Mouse (Mus musculus) lung, adult 2 months (tissue): ENCODE data around the gene Tmem54. TPM values are rescaled to one million over a fixed set of nuclear protein-coding genes. Genes with fewer than 3 reads are reported as not detected.

Experiments used
- DNase-seq: peaks from one replicate; pipeline ENCODE4 v3.0.0; 2022
- H3K4me1 ChIP-seq: fragments of 200-500 bp; 2 replicates; pipeline ENCODE4 v1.6.1; 2011; ENCODE audit warnings: low read length; ENCODE audit not compliant: control insufficient read depth, insufficient read depth
- H3K4me3 ChIP-seq: fragments of 200-500 bp; replicated peaks from 2 replicates; pipeline ENCODE3; 2011; ENCODE audit warnings: low read depth, mild to moderate bottlenecking, control low read depth, low read length; ENCODE audit errors: extremely low read depth
- CTCF ChIP-seq: fragments of 200-500 bp; IDR thresholded peaks from 2 replicates; pipeline ENCODE4 v1.5.1; 2011; ENCODE audit warnings: mild to moderate bottlenecking, low read length, control low read depth; ENCODE audit not compliant: insufficient read depth
- POLR2A ChIP-seq: fragments of 200-500 bp; IDR thresholded peaks from 2 replicates; pipeline ENCODE4 v1.6.1; 2011; ENCODE audit warnings: low read depth, mild to moderate bottlenecking, control low read depth, low read length, borderline replicate concordance; ENCODE audit errors: extremely low read depth
- WGBS: fragments of 180-500 bp; shearing (Covaris S2); methylation state at CpG from one replicate; pipeline ENCODE4 v1.1.7; 2018; 5-methylcytosine and 5-hydroxymethylcytosine counted together
- polyA plus RNA-seq: library from polyadenylated mRNA; depleted of rRNA; stranded (reverse); fragments of >200 nt; gene quantifications from 2 replicates; pipeline ENCODE4 v1.2.3, GENCODE M21; 2012; rRNA removed

Tmem54 gene
- polyA plus RNA-seq, 1 experiment, result 39.0 TPM

DNA sequence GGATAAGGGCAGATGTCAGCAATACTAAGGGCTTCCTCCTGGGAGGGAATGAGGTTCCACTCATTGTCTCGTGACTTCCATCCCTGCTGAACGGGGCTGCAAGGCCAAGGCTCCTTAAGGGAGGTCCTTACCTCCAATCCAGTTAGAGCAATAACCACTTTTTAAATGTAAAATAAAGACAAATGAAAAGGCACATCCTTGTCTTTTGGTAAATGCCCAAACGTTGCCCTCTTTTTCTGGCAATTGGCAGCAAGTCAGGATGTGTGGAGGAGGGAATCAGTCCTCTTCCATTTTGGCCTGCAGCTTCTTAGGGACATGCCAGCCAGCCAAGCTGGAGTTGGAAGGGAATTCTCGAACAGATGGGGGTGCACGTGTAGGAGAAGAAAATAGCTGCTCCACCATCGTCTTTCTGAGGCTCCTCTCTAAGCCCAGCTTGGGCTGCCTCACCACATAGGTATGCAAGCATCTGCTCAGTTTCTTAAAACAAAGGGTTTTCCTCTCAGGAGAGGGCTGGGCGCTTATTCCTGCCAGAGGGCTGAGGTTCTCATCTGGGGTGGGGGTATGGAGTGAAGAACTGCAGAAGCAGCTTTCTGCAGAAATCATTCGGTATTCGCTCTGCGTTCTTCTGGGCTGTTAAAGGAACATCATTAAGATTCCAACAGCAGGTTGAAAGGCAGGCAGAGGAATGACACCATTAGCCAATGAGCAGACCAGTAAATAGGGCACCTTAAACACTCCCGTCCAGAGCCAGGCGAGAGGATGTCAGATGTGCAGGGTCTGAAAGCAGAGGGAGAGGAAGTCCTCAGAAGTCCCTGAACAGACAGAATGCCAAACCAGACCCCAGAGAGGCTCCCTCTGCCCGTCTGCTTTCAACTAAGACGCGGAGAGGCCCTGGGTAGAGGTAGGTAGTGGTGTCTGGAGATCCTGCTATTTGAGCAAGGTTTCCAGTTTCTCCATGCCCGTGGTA is 39.3 kb downstream of the Tmem54 start:
- no peak for DNase-seq
- TF ChIP-seq CTCF, result no peak
- TF ChIP-seq POLR2A, result no peak
- Histone ChIP-seq H3K4me1 (no peaks in the 10 kb centered on the region), H3K4me3 (no peak overlapping the region)
- 65% methylated on average over 16 of the region's 16 CpGs for WGBS

DNA sequence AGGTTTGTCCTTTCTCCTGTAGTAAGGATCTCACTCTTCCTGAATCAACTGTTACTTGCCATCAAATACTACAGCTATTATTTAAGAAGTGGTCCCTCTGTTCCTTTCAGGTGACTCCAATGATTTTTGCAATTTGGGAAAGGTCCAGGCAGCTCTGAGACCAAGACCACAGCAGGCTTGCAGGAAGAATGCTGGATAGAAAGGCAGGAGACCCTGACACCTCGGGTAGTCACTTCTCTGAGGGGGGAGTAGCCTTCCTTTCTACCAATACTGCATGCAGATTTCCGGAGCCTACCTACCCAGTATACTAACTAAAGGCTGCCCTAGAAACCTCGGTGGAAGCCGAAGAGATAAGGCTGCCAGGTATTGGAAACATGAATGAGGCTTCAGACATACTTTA is 40.1 kb downstream of the Tmem54 start:
- Histone ChIP-seq H3K4me3 (no peak overlapping the region), H3K4me1 (no peaks in the 10 kb centered on the region)
- 65% methylated on average over 4 of the region's 4 CpGs for WGBS
- TF ChIP-seq CTCF, result no peak
- TF ChIP-seq POLR2A, result no peak
- no peak for DNase-seq

DNA sequence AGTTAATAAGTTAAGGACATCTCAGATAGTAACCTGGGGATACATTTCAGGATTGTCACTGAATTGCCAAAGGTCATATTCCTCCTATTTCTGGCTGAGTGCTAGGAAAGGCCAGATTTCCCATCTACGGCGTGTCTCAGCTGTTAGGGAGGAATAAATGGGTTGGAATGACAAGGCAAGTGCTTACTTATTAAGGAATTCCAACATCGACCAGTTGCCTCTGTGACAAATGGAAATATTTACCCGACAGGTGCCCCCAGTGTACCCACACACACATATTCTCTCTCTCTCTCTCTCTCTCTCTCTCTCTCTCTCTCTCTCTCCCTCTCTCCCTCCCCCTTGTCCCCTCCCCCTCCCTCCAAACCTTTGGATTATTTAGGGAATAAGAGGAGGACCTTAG is 40.6 kb downstream of the Tmem54 start:
- no peak for DNase-seq
- 65% methylated on average over 4 of the region's 4 CpGs for WGBS
- TF ChIP-seq POLR2A, result no peak
- no peak for TF ChIP-seq CTCF
- Histone ChIP-seq H3K4me3 (no peak overlapping the region), H3K4me1 (no peaks in the 10 kb centered on the region)

DNA sequence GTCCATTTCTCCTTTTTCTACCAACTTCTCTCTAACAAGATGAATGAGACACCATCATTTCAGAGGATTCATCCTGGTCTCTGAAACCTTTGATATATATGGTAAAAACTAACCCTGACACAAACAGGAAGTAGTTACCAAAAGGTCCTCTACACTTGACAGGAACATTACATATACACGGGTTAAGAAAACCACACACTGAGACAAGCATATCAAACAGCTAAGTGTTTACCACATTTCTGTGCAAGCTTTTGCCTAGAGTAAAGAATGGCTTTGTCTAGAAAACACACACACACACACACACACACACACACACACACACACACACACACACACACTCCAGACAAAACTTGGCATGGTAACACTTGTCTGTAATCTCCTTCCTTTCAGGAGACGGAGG is 41.0 kb downstream of the Tmem54 start:
- WGBS, result 13% methylated on average over 2 of the region's 2 CpGs
- H3K4me3 ChIP-seq, result no peak overlapping the region
- DNase-seq, result no peak
- no peak for TF ChIP-seq CTCF
- no peak for TF ChIP-seq POLR2A
- no peaks in the 10 kb centered on the region for H3K4me1 ChIP-seq

DNA sequence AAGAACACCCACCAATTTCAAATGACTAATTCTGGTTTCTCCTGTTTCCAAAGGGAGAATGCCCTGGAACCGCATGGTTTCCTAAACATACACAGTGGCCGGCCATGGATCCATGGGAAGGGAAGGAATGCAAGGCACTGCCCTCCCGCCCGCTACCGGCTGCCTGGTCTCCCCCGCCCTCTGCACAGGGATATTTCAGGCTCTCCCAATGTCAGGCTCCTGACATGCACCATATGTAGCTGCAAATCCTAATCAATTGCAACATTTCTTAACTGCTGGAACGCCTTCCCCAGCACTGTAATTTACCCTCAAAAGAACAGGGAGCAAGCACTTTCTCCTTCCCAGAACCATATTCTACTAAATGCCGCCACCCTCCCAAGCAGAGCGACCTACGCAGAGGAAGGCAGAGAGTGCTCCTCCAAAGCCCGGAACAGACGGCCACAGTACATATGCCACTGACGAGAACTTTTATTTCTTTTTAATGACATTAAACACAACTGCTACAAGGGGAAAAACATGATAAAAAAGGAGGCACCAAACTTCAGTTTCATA is 42.3 kb downstream of the Tmem54 start:
- Histone ChIP-seq H3K4me3 (no peak overlapping the region), H3K4me1 (no peaks in the 10 kb centered on the region)
- WGBS, result 83% methylated on average over 13 of the region's 13 CpGs
- TF ChIP-seq POLR2A (no peak), CTCF (no peak)
- no peak for DNase-seq

DNA sequence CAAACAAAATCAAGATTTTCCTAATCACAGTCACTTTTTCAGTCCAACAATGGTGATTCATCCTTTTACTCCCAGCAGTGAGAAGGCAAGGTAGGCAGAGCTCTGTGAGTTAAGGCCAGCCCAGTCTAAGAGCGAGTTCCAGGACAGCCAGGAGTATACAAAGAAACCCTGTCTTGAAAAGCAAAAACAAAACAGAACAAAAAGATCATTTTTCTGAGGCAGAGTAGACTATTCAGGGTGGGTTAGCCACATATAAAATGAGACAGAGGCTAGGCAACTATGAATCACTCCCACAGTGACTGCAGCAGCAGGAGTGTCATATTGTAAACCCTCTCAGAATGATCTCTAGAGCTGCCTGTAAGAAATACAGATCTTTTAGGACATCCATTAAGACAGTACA is 44.0 kb downstream of the Tmem54 start:
- TF ChIP-seq CTCF (no peak), POLR2A (no peak)
- DNase-seq, result no peak
- WGBS, result 74% methylated on average over 1 of the region's 1 CpGs
- Histone ChIP-seq H3K4me1 (no peaks in the 10 kb centered on the region), H3K4me3 (no peak overlapping the region)

DNA sequence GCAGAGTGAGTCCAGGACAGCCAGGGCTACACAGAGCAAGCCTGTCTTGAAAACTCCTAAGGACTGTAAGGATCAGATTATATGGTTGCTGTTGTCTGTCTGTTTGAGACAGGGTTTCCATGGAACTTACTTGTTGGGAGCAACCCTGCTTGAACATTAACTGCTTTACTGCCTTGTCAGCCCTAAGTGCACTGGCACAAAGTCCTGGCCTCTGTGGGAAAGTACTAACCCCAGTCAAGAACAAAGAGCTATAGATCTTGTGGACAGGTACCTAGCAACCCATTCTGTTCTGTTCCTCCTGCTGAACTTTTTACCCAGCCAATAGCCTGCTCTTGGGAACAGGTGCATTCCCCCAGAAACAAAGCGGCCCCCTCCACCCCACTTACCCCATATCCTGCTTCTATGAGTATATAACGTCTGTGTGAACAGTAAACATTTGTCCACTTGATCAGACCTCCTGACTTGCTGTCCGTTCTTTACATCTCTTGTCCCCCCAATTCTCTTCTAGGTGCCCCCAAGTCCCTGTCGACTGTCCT is 46.0 kb downstream of the Tmem54 start:
- WGBS, result 79% methylated on average over 4 of the region's 4 CpGs
- no peak overlapping the region for H3K4me3 ChIP-seq
- no peak for DNase-seq
- no peaks in the 10 kb centered on the region for H3K4me1 ChIP-seq
- TF ChIP-seq POLR2A (no peak), CTCF (no peak)

DNA sequence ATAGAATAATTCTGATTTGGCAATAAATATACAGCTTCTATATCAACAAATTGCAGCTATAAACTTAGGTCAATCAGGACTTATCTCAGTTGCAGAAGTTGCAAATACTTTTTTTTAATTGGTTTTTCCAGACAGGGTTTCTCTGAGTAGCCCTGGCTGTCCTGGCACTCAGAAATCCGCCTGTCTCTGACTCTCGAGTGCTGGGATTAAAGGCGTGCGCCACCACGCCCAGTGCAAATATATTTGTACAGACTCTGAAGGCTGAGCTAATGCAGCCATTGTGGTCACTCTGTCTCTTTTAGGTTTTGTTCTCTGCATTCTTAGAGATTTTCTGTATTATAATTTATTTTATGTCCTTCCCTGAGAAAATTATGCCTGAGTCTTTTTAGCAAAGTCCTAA is 52.2 kb downstream of the Tmem54 start:
- H3K4me1 ChIP-seq, result no peaks in the 10 kb centered on the region
- WGBS, result 67% methylated on average over 5 of the region's 5 CpGs
- DNase-seq, result no peak
- H3K4me3 ChIP-seq, result no peak overlapping the region
- TF ChIP-seq CTCF (no peak), POLR2A (no peak)

DNA sequence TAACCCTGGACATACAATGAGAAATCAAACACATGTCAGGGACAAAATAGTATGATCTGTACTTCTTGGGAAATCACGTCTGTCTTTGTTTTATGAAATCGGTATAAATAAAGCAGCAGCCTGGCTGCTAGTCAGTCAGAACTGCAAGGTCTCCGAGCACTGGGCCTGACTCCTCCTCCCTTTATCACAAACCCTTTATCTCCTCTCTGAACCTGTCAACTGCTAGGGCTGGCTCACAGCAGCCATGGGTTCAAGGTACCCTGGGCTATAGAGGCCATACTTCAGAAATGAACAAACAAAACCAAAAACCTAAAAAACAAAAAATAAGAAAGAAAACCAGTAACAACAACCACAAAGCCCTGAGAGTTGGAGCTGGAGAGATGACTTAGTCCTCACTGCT is 53.2 kb downstream of the Tmem54 start:
- H3K4me3 ChIP-seq, result no peak overlapping the region
- no peak for DNase-seq
- TF ChIP-seq CTCF, result no peak
- no peak for TF ChIP-seq POLR2A
- WGBS, result 56% methylated on average over 3 of the region's 3 CpGs
- H3K4me1 ChIP-seq, result no peaks in the 10 kb centered on the region

DNA sequence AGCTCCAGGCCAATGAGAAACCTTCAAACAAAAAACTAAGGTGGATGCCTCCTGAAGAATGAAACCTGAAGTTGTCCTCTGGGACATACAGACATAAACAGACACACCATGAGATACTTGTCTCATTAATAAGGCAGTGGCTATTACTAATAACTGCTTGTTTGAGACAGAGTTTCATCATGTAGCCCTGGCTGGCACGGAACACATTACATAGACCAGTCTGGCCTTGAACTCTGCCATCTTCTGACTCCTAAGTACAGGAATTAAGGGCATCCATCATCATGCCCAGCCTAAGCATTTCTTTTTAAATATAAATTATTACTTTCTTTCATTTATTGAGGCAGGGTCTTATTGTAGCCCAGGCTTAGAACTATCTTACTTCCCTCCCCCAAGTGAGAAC is 55.7 kb downstream of the Tmem54 start:
- no peak for DNase-seq
- 100% methylated on average over 1 of the region's 1 CpGs for WGBS
- TF ChIP-seq CTCF, result no peak
- TF ChIP-seq POLR2A, result no peak
- Histone ChIP-seq H3K4me1 (no peaks in the 10 kb centered on the region), H3K4me3 (no peak overlapping the region)

Other genes with a start within 250 kb of the Tmem54 start
- 18.6 and 19.7 TPM in 2 replicates for gene Trim62, start 222.0 kb upstream of the Tmem54 start, polyA plus RNA-seq
- 46.2 and 49.4 TPM in 2 replicates for gene Azin2, start 143.1 kb upstream of the Tmem54 start, polyA plus RNA-seq
- gene Ak2, start 113.6 kb upstream of the Tmem54 start, polyA plus RNA-seq, result 22.6 and 24.2 TPM in 2 replicates
- 51.1 and 70.7 TPM in 2 replicates for gene Rnf19b, start 47.3 kb upstream of the Tmem54 start, polyA plus RNA-seq
- 0.23 TPM in 1 of 2 replicates, not detected in the other for gene Hpca, start 16.5 kb downstream of the Tmem54 start, polyA plus RNA-seq
- gene Fndc5, start 31.5 kb downstream of the Tmem54 start, polyA plus RNA-seq, result 4.5 and 5.5 TPM in 2 replicates
- 8.5 and 10.5 TPM in 2 replicates for gene S100pbp, start 84.2 kb downstream of the Tmem54 start, polyA plus RNA-seq
- 9.0 and 15.4 TPM in 2 replicates for gene Yars, start 84.2 kb downstream of the Tmem54 start, polyA plus RNA-seq
- 47.1 and 50.1 TPM in 2 replicates for gene C77080, start 155.9 kb downstream of the Tmem54 start, polyA plus RNA-seq
- 2.8 TPM in 2 replicates for gene Sync, start 182.1 kb downstream of the Tmem54 start, polyA plus RNA-seq
- gene Rbbp4, start 229.8 kb downstream of the Tmem54 start, polyA plus RNA-seq, result 16.7 and 23.5 TPM in 2 replicates
- 5.8 and 11.3 TPM in 2 replicates for gene Zbtb8os, start 230.1 kb downstream of the Tmem54 start, polyA plus RNA-seq